Mouse (Mus musculus) embryonic facial prominence, embryonic 15.5 days (tissue): ENCODE data around the gene Cpb1. TPM values are rescaled to one million over a fixed set of nuclear protein-coding genes. Genes with fewer than 3 reads are reported as not detected.

Experiments
- ATAC-seq: fragments of 200-750 bp; cut with Nextera tagmentation; 2 replicates; pipeline ENCODE4 v1.8.0; 2017; ENCODE audit warnings: low read depth, moderate TSS enrichment; ENCODE audit not compliant: insufficient number of reproducible peaks, low FRiP score, low TSS enrichment
- H3K27ac ChIP-seq: fragments of 300-500 bp; sonication (generic); replicated peaks from 2 replicates; pipeline ENCODE4 v1.5.1; 2015; ENCODE audit warnings: mild to moderate bottlenecking, inconsistent platforms
- H3K27me3 ChIP-seq: fragments of 300-500 bp; sonication (generic); 2 replicates; pipeline ENCODE4 v1.6.1; 2015; ENCODE audit warnings: inconsistent platforms
- H3K36me3 ChIP-seq: fragments of 300-500 bp; sonication (generic); 2 replicates; pipeline ENCODE4 v1.6.1; 2015; ENCODE audit warnings: mild to moderate bottlenecking, inconsistent platforms
- H3K4me1 ChIP-seq: fragments of 300-500 bp; sonication (generic); 2 replicates; pipeline ENCODE4 v1.6.1; 2015; ENCODE audit warnings: inconsistent platforms
- H3K4me2 ChIP-seq: fragments of 300-500 bp; sonication (generic); replicated peaks from 2 replicates; pipeline ENCODE4 v1.6.1; 2015; ENCODE audit warnings: mild to moderate bottlenecking, inconsistent platforms
- H3K4me3 ChIP-seq: fragments of 300-500 bp; sonication (generic); replicated peaks from 2 replicates; pipeline ENCODE4 v1.5.1; 2015; ENCODE audit warnings: mild to moderate bottlenecking, inconsistent platforms
- H3K9ac ChIP-seq: fragments of 300-500 bp; sonication (generic); 2 replicates; pipeline ENCODE4 v1.6.1; 2015; ENCODE audit warnings: inconsistent platforms
- H3K9me3 ChIP-seq: fragments of 300-500 bp; sonication (generic); replicated peaks from 2 replicates; pipeline ENCODE4 v1.6.1; 2016; ENCODE audit warnings: inconsistent platforms
- WGBS: fragments of 180-500 bp; shearing (Covaris S2); methylation state at CpG from one replicate; pipeline ENCODE4 v1.1.7; 2015; 5-methylcytosine and 5-hydroxymethylcytosine counted together
- microRNA-seq: library from miRNA; unstranded; fragments of <30 nt; microRNA quantifications from one replicate; pipeline ENCODE4, GENCODE M21; 2016; ENCODE audit warnings: borderline number of aligned reads
- polyA plus RNA-seq: library from polyadenylated mRNA; unstranded; fragments of >200 nt; fragmentation: Nextera tagmentation; extraction: Ambion mirVana; gene quantifications from 2 replicates; pipeline ENCODE4 v1.2.1, GENCODE M21; 2015

Cpb1 gene
- polyA plus RNA-seq, 1 experiment from 2014 or later: 0.33 TPM

DNA sequence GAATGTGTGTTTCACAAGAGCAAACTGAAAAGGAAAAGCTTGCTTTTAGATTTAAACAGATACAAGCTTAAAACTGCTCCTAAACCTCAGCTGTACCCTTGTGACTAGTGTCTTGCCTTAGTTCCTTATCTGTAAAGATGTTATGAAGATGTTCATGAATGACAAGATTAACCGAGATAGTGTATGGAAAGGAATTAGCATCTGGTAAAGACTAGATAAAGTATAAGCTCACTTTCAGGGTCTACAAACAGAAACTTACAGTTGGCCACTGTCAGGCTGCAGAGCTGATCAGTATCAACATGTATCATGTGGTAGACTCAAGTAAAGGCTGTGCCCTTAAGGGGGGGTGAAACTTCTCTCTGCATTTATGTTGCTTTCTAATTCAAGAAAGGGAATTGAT lies 31.6 kb downstream of the Cpb1 start:
- Histone ChIP-seq H3K27me3 (no peaks in the 10 kb centered on the region), H3K27ac (no peak overlapping the region), H3K9me3 (no peaks in the 10 kb centered on the region), H3K4me2 (no peak overlapping the region), H3K36me3 (no peaks in the 10 kb centered on the region), H3K4me3 (no peak overlapping the region), H3K9ac (no peak overlapping the region), H3K4me1 (no peaks in the 10 kb centered on the region)
- 93% methylated on average over 1 of the region's 1 CpGs for WGBS
- no peak for ATAC-seq

DNA sequence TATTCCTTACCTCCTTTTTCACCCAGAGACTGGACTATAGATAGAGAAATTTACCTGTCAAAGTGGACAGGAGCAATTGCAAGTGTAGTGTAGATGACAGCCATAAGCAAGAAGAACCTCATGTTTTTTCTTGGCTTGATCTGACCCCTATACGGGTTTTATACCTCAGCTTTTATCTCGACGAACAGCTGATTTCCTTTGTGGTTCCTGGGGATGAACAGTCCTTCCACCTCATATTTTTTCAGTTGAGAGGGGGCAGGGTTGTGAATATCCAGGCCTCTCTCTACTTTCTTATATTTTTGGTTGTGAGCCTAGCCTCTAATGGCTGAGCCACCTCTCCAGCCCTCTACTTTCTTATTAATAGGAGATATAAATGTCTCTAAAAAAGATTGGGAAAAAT lies 33.5 kb downstream of the Cpb1 start, which contains the start of gene Cpa3:
Gene Cpa3 (minus strand): TSS at position 132 of the 400 bp plus-strand sequence.
- Histone ChIP-seq H3K27ac (no peak within 1 kb of the TSS), H3K9ac (no peak within 1 kb of the TSS), H3K4me1 (no peaks in the 10 kb centered on the region), H3K27me3 (no peaks in the 10 kb centered on the region), H3K36me3 (no peaks in the 10 kb centered on the region), H3K9me3 (no peaks in the 10 kb centered on the region), H3K4me2 (no peak within 1 kb of the TSS), H3K4me3 (no peak within 1 kb of the TSS)
- no peak for ATAC-seq
- WGBS: 76% methylated on average over 3 of the region's 3 CpGs

DNA sequence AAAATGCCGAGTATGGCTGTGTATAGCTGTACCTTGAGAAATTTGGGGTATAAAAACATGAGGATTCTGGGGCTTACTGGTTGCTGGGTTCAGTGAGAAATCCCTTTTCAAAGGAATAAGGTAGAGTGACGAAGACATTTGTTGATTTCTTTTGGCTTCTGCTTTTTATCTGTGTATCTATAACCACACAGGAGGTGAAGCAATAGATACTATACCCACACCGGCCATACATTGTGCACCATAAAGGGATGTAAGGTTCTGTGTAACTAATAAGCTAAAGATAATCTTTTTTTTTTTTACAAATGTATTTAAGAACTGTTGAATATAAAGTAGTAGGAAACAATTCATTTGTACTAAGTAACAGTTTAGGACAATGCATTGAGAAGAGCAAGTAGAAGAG lies 35.8 kb downstream of the Cpb1 start:
- H3K4me1 ChIP-seq: no peaks in the 10 kb centered on the region
- no peaks in the 10 kb centered on the region for H3K9me3 ChIP-seq
- no peak for ATAC-seq
- H3K27me3 ChIP-seq: no peaks in the 10 kb centered on the region
- H3K4me2 ChIP-seq: no peak overlapping the region
- 72% methylated on average over 3 of the region's 3 CpGs for WGBS
- H3K9ac ChIP-seq: no peak overlapping the region
- H3K36me3 ChIP-seq: no peaks in the 10 kb centered on the region
- H3K27ac ChIP-seq: no peak overlapping the region
- no peak overlapping the region for H3K4me3 ChIP-seq

GRCm38 (mm10) chr3:20236965-20237364 lies 38.6 kb downstream of the Cpb1 start:
- Histone ChIP-seq H3K36me3 (no peaks in the 10 kb centered on the region), H3K9ac (no peak overlapping the region), H3K4me3 (no peak overlapping the region), H3K27ac (no peak overlapping the region), H3K4me1 (no peaks in the 10 kb centered on the region), H3K4me2 (no peak overlapping the region), H3K27me3 (no peaks in the 10 kb centered on the region), H3K9me3 (no peaks in the 10 kb centered on the region)
- WGBS: 83% methylated on average over 1 of the region's 1 CpGs
- no peak for ATAC-seq

DNA sequence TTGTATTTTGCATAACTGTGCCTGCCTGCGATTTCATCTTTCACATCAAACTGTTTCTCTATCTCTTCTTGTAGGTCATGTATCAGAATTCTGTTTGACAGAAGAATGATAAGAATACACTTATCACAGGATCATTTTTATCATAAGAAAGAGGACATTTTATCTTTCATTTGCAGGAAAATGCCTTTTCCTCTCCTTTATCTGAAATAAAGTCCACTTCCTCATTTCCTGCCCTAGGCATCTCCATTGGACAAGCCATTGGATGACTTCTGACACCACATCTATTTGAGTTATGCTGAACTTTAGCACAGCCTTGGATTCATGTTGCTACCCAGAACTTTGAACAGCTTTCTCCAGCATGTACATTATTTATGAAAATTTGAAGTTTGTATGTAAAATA lies 46.5 kb downstream of the Cpb1 start:
- no peaks in the 10 kb centered on the region for H3K4me1 ChIP-seq
- H3K4me3 ChIP-seq: no peak overlapping the region
- H3K9ac ChIP-seq: no peak overlapping the region
- no peaks in the 10 kb centered on the region for H3K9me3 ChIP-seq
- H3K4me2 ChIP-seq: no peak overlapping the region
- ATAC-seq: no peak
- H3K27ac ChIP-seq: no peak overlapping the region
- H3K36me3 ChIP-seq: no peaks in the 10 kb centered on the region
- WGBS: 79% methylated on average over 1 of the region's 1 CpGs
- no peaks in the 10 kb centered on the region for H3K27me3 ChIP-seq

DNA sequence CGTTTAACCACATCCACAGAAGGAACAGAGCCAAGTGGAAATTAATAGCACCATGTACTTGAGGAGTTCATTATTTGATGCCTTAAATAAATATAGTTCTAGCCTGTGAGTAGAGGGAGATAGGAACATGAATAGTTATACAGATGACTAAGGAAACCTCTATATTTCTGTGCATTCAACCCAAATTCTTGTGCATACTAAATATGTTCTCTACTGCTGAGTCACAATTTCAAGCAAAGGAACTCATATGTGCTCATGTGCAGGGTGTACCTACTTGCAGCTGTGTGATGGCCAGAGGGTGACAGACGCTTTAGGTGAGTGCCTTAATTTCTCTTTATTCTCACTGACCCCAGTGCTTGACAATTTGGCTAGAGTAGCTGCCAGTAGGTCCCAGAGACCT lies 50.1 kb downstream of the Cpb1 start:
- Histone ChIP-seq H3K27ac (no peak overlapping the region), H3K4me1 (no peaks in the 10 kb centered on the region), H3K4me3 (no peak overlapping the region), H3K9me3 (no peaks in the 10 kb centered on the region), H3K4me2 (no peak overlapping the region), H3K27me3 (no peaks in the 10 kb centered on the region), H3K36me3 (no peaks in the 10 kb centered on the region), H3K9ac (no peak overlapping the region)
- no peak for ATAC-seq
- WGBS: 64% methylated on average over 2 of the region's 2 CpGs

DNA sequence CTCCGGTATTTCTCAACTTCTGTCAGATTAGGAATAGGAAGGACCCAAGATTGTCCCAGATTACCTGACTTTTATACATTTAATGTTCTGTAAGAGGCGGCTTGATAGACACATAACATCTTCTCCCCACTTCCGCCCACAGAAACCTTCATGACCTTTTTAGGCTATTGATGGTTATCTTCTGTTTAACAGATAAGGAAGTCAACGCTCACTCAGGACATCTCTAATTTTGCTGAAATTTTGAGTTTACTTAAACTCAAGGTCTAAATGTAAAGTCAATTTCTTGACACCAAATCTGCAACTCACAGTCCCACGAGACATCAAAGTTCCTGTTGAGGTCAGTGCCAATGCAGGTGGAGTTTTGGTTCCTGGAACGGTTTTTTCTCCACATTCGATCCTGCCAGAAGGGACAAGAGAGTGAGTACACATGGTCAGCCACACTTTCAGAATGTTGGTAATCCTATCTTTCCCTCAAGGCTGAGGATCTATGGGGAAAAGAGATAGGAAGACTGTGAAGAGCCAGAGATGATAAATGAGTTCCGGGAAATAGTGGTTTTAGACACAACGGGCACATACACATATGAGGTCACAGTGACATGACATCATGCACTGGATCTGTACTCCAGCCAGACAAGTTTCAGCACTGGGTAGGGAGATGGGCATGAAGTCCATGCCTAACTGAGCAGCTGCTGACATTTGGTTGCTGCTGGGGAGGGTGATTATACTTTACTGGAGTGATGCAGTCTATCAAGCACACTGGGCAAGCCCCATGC lies 52.4 kb downstream of the Cpb1 start:
- no peaks in the 10 kb centered on the region for H3K27me3 ChIP-seq
- no peak overlapping the region for H3K9ac ChIP-seq
- no peaks in the 10 kb centered on the region for H3K36me3 ChIP-seq
- no peaks in the 10 kb centered on the region for H3K9me3 ChIP-seq
- H3K4me2 ChIP-seq: no peak overlapping the region
- no peak overlapping the region for H3K27ac ChIP-seq
- 89% methylated on average over 9 of the region's 9 CpGs for WGBS
- H3K4me3 ChIP-seq: no peak overlapping the region
- ATAC-seq: no peak
- H3K4me1 ChIP-seq: no peaks in the 10 kb centered on the region

- H3K27me3 ChIP-seq: no peaks in the 10 kb centered on the region
- no peak overlapping the region for H3K4me2 ChIP-seq
- 61% methylated on average over 3 of the region's 3 CpGs for WGBS
- no peaks in the 10 kb centered on the region for H3K4me1 ChIP-seq
- H3K4me3 ChIP-seq: no peak overlapping the region
- no peak overlapping the region for H3K27ac ChIP-seq
- no peaks in the 10 kb centered on the region for H3K36me3 ChIP-seq
- H3K9me3 ChIP-seq: no peaks in the 10 kb centered on the region
- no peak overlapping the region for H3K9ac ChIP-seq
- no peak for ATAC-seq
Observed at GRCm38 (mm10) chr3:20222136-20222535, 53.4 kb downstream of the Cpb1 start.

DNA sequence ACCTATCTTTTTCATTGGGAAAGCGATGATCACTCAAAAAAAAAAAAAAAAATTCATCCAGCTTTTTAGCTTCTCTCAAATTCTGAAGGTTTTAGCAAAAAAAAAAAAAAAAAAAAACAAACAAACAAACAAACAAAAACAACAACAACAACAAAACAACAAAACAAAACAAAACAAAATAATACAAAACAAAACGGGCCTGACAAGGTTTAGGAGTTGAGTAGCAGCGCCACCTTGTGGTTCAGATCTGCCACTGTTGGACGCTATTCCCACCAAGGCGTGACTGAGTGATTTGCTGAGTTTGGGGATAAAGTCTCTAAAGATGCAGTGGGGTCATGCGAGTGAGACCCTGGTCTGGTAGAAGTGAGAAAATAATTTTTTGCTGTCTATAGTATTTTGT lies 76.7 kb downstream of the Cpb1 start:
- H3K9ac ChIP-seq: no peak overlapping the region
- H3K4me2 ChIP-seq: no peak overlapping the region
- 23% methylated on average over 6 of the region's 6 CpGs for WGBS
- H3K4me1 ChIP-seq: no peaks in the 10 kb centered on the region
- no peak overlapping the region for H3K27ac ChIP-seq
- no peaks in the 10 kb centered on the region for H3K27me3 ChIP-seq
- ATAC-seq: no peak; the same call in 1 of the 2 replicates
- H3K9me3 ChIP-seq: no peaks in the 10 kb centered on the region
- no peaks in the 10 kb centered on the region for H3K36me3 ChIP-seq
- no peak overlapping the region for H3K4me3 ChIP-seq

Small RNAs within 50 kb of the gene (microRNA-seq; reads per million reads assigned to microRNA genes)
- 5.0 reads per million, percentile 20 among the genes with 10 or more reads in this experiment for gene Mir7007

Other genes starting within 250 kb of the Cpb1 start
- gene Hps3, start 240.4 kb downstream of the Cpb1 start, polyA plus RNA-seq: 8.2 and 8.9 TPM in 2 replicates
- 15.4 and 16.3 TPM in 2 replicates for gene Hltf, start 217.9 kb downstream of the Cpb1 start, polyA plus RNA-seq
- gene Gyg, start 120.4 kb downstream of the Cpb1 start, polyA plus RNA-seq: 39.1 and 41.8 TPM in 2 replicates
- gene Cpa3, start 33.6 kb downstream of the Cpb1 start, polyA plus RNA-seq: 212 and 243 TPM in 2 replicates
- gene Agtr1b, start 91.4 kb upstream of the Cpb1 start, polyA plus RNA-seq: 0.20 and 0.29 TPM in 2 replicates